Mouse (Mus musculus) limb, embryonic 15.5 days (tissue): ENCODE measurements around the gene Apold1. TPM values are rescaled to one million over a fixed set of nuclear protein-coding genes. Genes with fewer than 3 reads are reported as not detected.

Experiments
- ATAC-seq: fragments of 200-750 bp; cut with Nextera tagmentation; 2 replicates; pipeline ENCODE4 v1.8.0; 2017; ENCODE audit warnings: low read depth, moderate TSS enrichment; ENCODE audit not compliant: insufficient number of reproducible peaks, low FRiP score, low TSS enrichment
- H3K27ac ChIP-seq: fragments of 300-500 bp; sonication (generic); 2 replicates; pipeline ENCODE4 v1.5.1; 2015; ENCODE audit warnings: moderate library complexity, mild to moderate bottlenecking, inconsistent platforms
- H3K27me3 ChIP-seq: fragments of 300-500 bp; sonication (generic); 2 replicates; pipeline ENCODE4 v1.6.1; 2015; ENCODE audit warnings: inconsistent platforms
- H3K36me3 ChIP-seq: fragments of 300-500 bp; sonication (generic); 2 replicates; pipeline ENCODE4 v1.6.1; 2015; ENCODE audit warnings: inconsistent platforms
- H3K4me1 ChIP-seq: fragments of 300-500 bp; sonication (generic); 2 replicates; pipeline ENCODE4 v1.6.1; 2015; ENCODE audit warnings: inconsistent platforms
- H3K4me2 ChIP-seq: fragments of 300-500 bp; sonication (generic); 2 replicates; pipeline ENCODE4 v1.6.1; 2015; ENCODE audit warnings: mild to moderate bottlenecking, inconsistent platforms
- H3K4me3 ChIP-seq: fragments of 300-500 bp; sonication (generic); 2 replicates; pipeline ENCODE4 v1.5.1; 2015; ENCODE audit warnings: mild to moderate bottlenecking, inconsistent platforms
- H3K9ac ChIP-seq: fragments of 300-500 bp; sonication (generic); 2 replicates; pipeline ENCODE4 v1.6.1; 2015; ENCODE audit warnings: inconsistent platforms
- H3K9me3 ChIP-seq: fragments of 300-500 bp; sonication (generic); 2 replicates; pipeline ENCODE4 v1.6.1; 2016; ENCODE audit warnings: inconsistent platforms
- WGBS: fragments of 180-500 bp; shearing (Covaris S2); methylation state at CpG from one replicate; pipeline ENCODE4 v1.1.7; 2015; 5-methylcytosine and 5-hydroxymethylcytosine counted together
- polyA plus RNA-seq: library from polyadenylated mRNA; unstranded; fragments of >200 nt; fragmentation: Nextera tagmentation; extraction: Ambion mirVana; gene quantifications from 2 replicates; pipeline ENCODE4 v1.2.1, GENCODE M21; 2015

Apold1 gene
- polyA plus RNA-seq, 1 experiment from 2014 or later: 5.4 TPM

GRCm38 (mm10) chr6:134951364-134951763 is 30.2 kb upstream of the Apold1 start:
- peaks cover 11% of the 10 kb centered on the region; the same call in 1 of the 2 replicates for H3K36me3 ChIP-seq
- H3K4me3 ChIP-seq: no peak overlapping the region
- H3K27me3 ChIP-seq: no peaks in the 10 kb centered on the region
- no peak overlapping the region for H3K27ac ChIP-seq
- no peak overlapping the region for H3K9ac ChIP-seq
- no peak overlapping the region for H3K4me2 ChIP-seq
- no peaks in the 10 kb centered on the region for H3K9me3 ChIP-seq
- 86% methylated on average over 5 of the region's 5 CpGs for WGBS
- H3K4me1 ChIP-seq: no peaks in the 10 kb centered on the region
- ATAC-seq: no peak

- H3K27ac ChIP-seq: no peak overlapping the region
- H3K4me1 ChIP-seq: no peaks in the 10 kb centered on the region
- ATAC-seq: no peak
- H3K9me3 ChIP-seq: no peaks in the 10 kb centered on the region
- H3K4me2 ChIP-seq: no peak overlapping the region
- no peaks in the 10 kb centered on the region for H3K27me3 ChIP-seq
- peaks cover 11% of the 10 kb centered on the region; the same call in 1 of the 2 replicates for H3K36me3 ChIP-seq
- no peak overlapping the region for H3K4me3 ChIP-seq
- 58% methylated on average over 11 of the region's 11 CpGs for WGBS
- no peak overlapping the region for H3K9ac ChIP-seq
Observed at GRCm38 (mm10) chr6:134953976-134954375, 27.5 kb upstream of the Apold1 start.

- 80% methylated on average over 4 of the region's 4 CpGs for WGBS
- H3K4me3 ChIP-seq: no peak overlapping the region
- no peaks in the 10 kb centered on the region for H3K4me1 ChIP-seq
- peaks cover 8% of the 10 kb centered on the region; the same call in 1 of the 2 replicates for H3K36me3 ChIP-seq
- no peak overlapping the region for H3K27ac ChIP-seq
- no peak for ATAC-seq
- no peaks in the 10 kb centered on the region for H3K27me3 ChIP-seq
- no peak overlapping the region for H3K4me2 ChIP-seq
- no peak overlapping the region for H3K9ac ChIP-seq
- H3K9me3 ChIP-seq: no peaks in the 10 kb centered on the region
Observed at GRCm38 (mm10) chr6:134956388-134956787, 25.1 kb upstream of the Apold1 start.

- H3K36me3 ChIP-seq: no peaks in the 10 kb centered on the region
- no peaks in the 10 kb centered on the region for H3K4me1 ChIP-seq
- no peak for ATAC-seq
- H3K9me3 ChIP-seq: no peaks in the 10 kb centered on the region
- no peak overlapping the region for H3K27ac ChIP-seq
- H3K9ac ChIP-seq: no peak overlapping the region
- H3K27me3 ChIP-seq: no peaks in the 10 kb centered on the region
- no peak overlapping the region for H3K4me2 ChIP-seq
- H3K4me3 ChIP-seq: no peak overlapping the region
- 64% methylated on average over 5 of the region's 5 CpGs for WGBS
Observed at GRCm38 (mm10) chr6:134961286-134961685, 20.2 kb upstream of the Apold1 start.

DNA sequence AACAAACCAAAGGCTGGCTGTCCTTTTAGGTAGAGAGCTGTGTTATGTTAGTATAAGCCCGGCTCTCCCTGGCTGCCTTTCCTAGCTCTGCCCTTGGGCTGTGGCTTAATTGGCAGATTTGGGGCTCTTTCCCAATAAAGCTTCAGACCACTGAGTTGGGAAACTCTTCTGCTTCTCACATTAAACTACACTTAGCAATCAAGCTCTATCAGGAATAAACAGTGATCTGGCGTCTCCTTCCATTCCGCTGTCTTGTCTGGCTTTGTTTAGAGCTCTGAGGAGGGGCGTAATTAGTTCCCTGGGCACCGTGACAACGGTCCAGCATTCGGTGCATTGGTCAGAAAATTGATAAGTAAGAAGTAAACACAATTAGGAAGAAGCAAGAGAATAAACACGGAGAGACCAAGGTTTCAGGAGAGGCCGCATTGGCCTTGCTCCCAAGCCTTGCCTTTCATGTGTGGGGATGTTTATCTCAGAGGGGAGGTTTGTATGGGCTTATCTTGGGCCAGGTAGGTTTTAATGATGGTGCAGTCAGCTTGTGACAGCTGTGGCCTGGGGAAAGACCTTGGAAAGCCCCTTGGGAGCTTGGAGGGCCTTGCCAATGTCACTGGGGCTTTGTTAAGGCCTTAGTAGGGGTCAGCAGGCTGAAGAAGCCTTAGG is 19.5 kb upstream of the Apold1 start:
- H3K27ac ChIP-seq: no peak overlapping the region
- H3K27me3 ChIP-seq: no peaks in the 10 kb centered on the region
- no peak overlapping the region for H3K4me3 ChIP-seq
- ATAC-seq: no peak
- no peaks in the 10 kb centered on the region for H3K4me1 ChIP-seq
- H3K9me3 ChIP-seq: no peaks in the 10 kb centered on the region
- H3K9ac ChIP-seq: no peak overlapping the region
- 53% methylated on average over 9 of the region's 9 CpGs for WGBS
- no peaks in the 10 kb centered on the region for H3K36me3 ChIP-seq
- H3K4me2 ChIP-seq: no peak overlapping the region

DNA sequence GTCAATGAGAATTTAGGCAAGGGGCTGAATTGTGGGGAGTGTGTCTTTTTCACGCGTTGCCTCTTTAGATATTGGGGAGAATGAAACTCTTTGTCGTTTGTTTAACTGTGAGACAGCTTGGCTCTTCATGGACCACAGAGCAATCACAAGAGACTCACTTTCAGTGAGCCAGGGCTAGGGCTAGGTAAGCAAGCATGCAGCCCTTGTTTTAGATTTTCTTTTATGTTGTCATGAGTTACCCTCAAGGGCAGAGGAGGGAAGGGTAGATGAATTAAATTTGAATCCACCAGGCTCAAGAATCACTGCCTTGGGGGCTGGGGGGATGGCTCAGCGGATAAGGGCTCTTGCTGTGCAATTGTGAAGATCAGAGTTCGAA is 19.0 kb upstream of the Apold1 start:
- no peak overlapping the region for H3K4me3 ChIP-seq
- no peaks in the 10 kb centered on the region for H3K27me3 ChIP-seq
- H3K9me3 ChIP-seq: no peaks in the 10 kb centered on the region
- H3K4me2 ChIP-seq: no peak overlapping the region
- H3K36me3 ChIP-seq: no peaks in the 10 kb centered on the region
- no peaks in the 10 kb centered on the region for H3K4me1 ChIP-seq
- 87% methylated on average over 5 of the region's 5 CpGs for WGBS
- no peak for ATAC-seq
- no peak overlapping the region for H3K27ac ChIP-seq
- no peak overlapping the region for H3K9ac ChIP-seq

DNA sequence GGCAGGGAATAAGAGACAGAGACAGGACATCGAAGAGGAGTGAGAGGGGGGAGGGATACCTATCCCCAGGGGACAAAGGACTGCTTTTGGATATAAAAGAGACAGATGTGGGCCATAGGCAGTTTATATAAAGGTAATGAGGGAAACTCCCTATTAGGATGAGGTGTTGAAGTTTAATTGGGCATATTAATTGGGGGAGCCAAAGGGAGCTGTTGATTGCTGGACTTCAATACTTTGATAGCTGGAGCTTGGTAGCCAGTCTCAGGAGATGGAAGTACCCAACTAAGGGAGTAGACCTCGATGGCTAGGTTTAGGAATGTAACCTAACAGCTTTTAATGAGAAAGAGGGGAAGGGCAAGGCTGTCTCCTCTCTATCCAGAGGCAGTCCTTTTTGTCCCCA is 17.6 kb upstream of the Apold1 start:
- no peak overlapping the region for H3K4me2 ChIP-seq
- no peak overlapping the region for H3K27ac ChIP-seq
- H3K9ac ChIP-seq: no peak overlapping the region
- no peak overlapping the region for H3K4me3 ChIP-seq
- H3K4me1 ChIP-seq: no peaks in the 10 kb centered on the region
- WGBS: 61% methylated on average over 2 of the region's 2 CpGs
- no peaks in the 10 kb centered on the region for H3K9me3 ChIP-seq
- no peaks in the 10 kb centered on the region for H3K27me3 ChIP-seq
- no peaks in the 10 kb centered on the region for H3K36me3 ChIP-seq
- no peak for ATAC-seq

DNA sequence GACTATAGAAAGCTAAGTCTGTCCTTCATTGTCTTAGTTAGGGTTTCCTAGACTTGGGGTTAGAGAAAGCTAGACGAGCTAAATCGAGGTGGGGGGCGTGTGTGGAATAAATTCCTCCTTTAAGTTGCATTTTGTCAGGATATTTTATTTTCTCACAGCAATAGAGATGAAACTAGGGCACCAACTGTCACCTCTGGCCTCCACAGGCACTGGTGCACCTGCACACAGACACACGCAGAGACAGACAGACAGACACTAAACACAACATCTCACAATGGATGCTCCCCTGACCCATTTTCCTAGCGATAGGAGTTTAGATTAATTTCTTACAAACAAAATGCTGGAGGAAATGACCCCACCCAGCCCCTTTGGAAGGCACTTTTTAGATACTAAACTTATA is 14.8 kb upstream of the Apold1 start:
- Histone ChIP-seq H3K9ac (no peak overlapping the region), H3K36me3 (no peaks in the 10 kb centered on the region), H3K4me2 (no peak overlapping the region), H3K27ac (no peak overlapping the region), H3K27me3 (no peaks in the 10 kb centered on the region), H3K4me1 (no peaks in the 10 kb centered on the region), H3K4me3 (no peak overlapping the region), H3K9me3 (no peaks in the 10 kb centered on the region)
- no peak for ATAC-seq
- WGBS: 87% methylated on average over 5 of the region's 5 CpGs

DNA sequence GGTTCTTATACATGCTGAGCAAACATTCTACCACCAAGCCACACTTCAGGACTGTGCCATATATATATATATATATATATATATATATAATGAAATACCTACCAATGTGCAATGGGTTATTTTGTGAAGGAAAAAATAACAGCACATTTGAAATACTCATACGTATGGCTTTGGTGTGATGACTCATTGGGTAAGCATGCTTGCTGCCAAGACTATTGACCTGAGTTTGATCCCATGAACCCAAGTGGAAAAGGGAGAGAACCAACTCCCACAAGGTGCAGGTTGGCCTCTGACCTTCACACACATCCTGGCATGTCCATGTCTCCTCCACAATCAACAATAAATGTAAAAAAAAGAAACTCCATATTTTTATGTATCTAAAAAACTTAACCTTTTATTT is 13.2 kb upstream of the Apold1 start:
- Histone ChIP-seq H3K27ac (no peak overlapping the region), H3K9me3 (no peaks in the 10 kb centered on the region), H3K36me3 (no peaks in the 10 kb centered on the region), H3K9ac (no peak overlapping the region), H3K27me3 (no peaks in the 10 kb centered on the region), H3K4me1 (no peaks in the 10 kb centered on the region), H3K4me2 (no peak overlapping the region), H3K4me3 (no peak overlapping the region)
- no peak for ATAC-seq
- 53% methylated on average over 1 of the region's 1 CpGs for WGBS

DNA sequence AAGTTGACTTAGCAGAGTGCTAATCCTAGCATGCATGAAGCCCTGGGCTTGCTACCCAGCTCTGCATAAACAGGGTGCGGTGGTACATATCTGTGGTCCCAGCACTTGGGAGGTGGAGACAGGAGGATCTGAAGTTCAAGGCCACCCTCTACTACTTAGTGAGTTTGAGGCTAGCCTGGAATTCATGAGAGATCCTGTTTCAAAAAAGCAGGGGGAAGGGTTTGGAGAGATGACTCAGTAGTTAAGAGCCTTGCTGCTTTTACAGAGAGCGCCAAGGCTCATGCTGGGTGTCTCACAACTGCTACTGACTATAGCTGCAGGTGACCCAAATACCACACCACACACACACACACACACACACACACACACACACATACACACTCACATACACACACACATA is 12.0 kb upstream of the Apold1 start:
- Histone ChIP-seq H3K4me3 (no peak overlapping the region), H3K27ac (no peak overlapping the region), H3K9me3 (no peaks in the 10 kb centered on the region), H3K4me1 (no peaks in the 10 kb centered on the region), H3K27me3 (no peaks in the 10 kb centered on the region), H3K9ac (no peak overlapping the region), H3K4me2 (no peak overlapping the region), H3K36me3 (no peaks in the 10 kb centered on the region)
- ATAC-seq: no peak
- WGBS: 92% methylated on average over 2 of the region's 2 CpGs

- H3K9ac ChIP-seq: no peak overlapping the region
- WGBS: 41% methylated on average over 4 of the region's 4 CpGs
- no peak for ATAC-seq
- H3K9me3 ChIP-seq: no peaks in the 10 kb centered on the region
- H3K27ac ChIP-seq: no peak overlapping the region
- no peaks in the 10 kb centered on the region for H3K4me1 ChIP-seq
- H3K4me3 ChIP-seq: no peak overlapping the region
- H3K36me3 ChIP-seq: no peaks in the 10 kb centered on the region
- H3K27me3 ChIP-seq: no peaks in the 10 kb centered on the region
- no peak overlapping the region for H3K4me2 ChIP-seq
Observed at GRCm38 (mm10) chr6:134972096-134972495, 9.4 kb upstream of the Apold1 start.

DNA sequence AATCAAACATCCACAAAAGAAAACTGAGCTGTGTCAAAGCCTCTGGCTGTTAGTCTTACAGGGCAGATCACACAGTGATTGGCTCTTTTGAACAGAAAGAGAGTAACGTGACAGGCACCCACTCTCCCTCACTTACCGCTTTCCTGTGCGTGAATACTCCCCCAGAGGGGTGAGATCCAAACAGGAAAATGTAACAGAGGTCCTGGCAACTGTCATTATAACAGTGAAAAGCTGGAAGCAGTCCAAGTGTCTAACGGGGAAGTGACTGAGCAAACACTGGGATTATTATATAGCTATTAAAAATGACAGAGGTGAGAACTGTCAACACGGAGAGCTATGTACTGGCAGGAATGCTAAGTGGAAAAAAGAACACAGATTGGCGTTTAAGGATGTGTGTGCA is 4.9 kb upstream of the Apold1 start:
- Histone ChIP-seq H3K27ac (no peak overlapping the region), H3K4me2 (no peak overlapping the region), H3K4me1 (peaks cover 6% of the 10 kb centered on the region), H3K36me3 (no peaks in the 10 kb centered on the region), H3K4me3 (no peak overlapping the region), H3K27me3 (no peaks in the 10 kb centered on the region), H3K9ac (no peak overlapping the region), H3K9me3 (no peaks in the 10 kb centered on the region)
- WGBS: 32% methylated on average over 6 of the region's 6 CpGs
- ATAC-seq: no peak
